Mouse (Mus musculus): ENCODE measurements at regions not wholly inside any gene's neighbourhood (a gene's known extent, or its start where the extent isn't known, plus 50 kb on each side); places are given as distances from the start of the nearest gene placed in this dataset.

- TF ChIP-seq POLR2A (IDR thresholded peaks at IDR 0.05; ENCODE audit: low read depth, low read length) (no peak), CTCF (conservative IDR thresholded peaks at IDR 0.05; ENCODE audit: insufficient read depth, insufficient read length, low read depth, low read length) (no peak)
Observed at GRCm38 (mm10) chr5:133267356-133267755, 724.2 kb upstream of the Auts2 start.
